Mouse (Mus musculus): Measurements from ENCODE around the gene Nfatc2.

Nfatc2 gene

GRCm38 (mm10) chr2:168429598-168429997, 171.9 kb downstream of the Nfatc2 start:
- no peak for DNase-seq

GRCm38 (mm10) chr2:168428375-168428901, 173.0 kb downstream of the Nfatc2 start:
- no peak for DNase-seq

Measured in kidney, postnatal 10 days (tissue).